Mouse (Mus musculus) testis, adult 2 months (tissue): ENCODE data around the gene Tmc6. TPM values are rescaled to one million over a fixed set of nuclear protein-coding genes. Genes with fewer than 3 reads are reported as not detected.

Experiments
- H3K27ac ChIP-seq: fragments of 200-500 bp; 2 replicates; pipeline ENCODE4 v1.5.1; 2012; ENCODE audit warnings: low read depth, low read length; ENCODE audit not compliant: control insufficient read depth, insufficient read depth
- H3K27me3 ChIP-seq: fragments of 200-500 bp; 2 replicates; pipeline ENCODE4 v1.6.1; 2012; ENCODE audit warnings: mild to moderate bottlenecking, low read length, moderate library complexity; ENCODE audit not compliant: control insufficient read depth, insufficient read depth
- H3K36me3 ChIP-seq: fragments of 200-500 bp; 2 replicates; pipeline ENCODE4 v1.6.1; 2012; ENCODE audit warnings: mild to moderate bottlenecking, low read length; ENCODE audit not compliant: control insufficient read depth, insufficient read depth
- H3K4me1 ChIP-seq: fragments of 200-500 bp; 2 replicates; pipeline ENCODE4 v1.6.1; 2012; ENCODE audit warnings: low read length; ENCODE audit not compliant: control insufficient read depth, insufficient read depth
- H3K4me3 ChIP-seq: fragments of 200-500 bp; 2 replicates; pipeline ENCODE4 v1.5.1; 2012; ENCODE audit warnings: low read depth, mild to moderate bottlenecking, low read length, moderate library complexity, mixed read lengths; ENCODE audit not compliant: control insufficient read depth
- CTCF ChIP-seq: fragments of 200-500 bp; IDR thresholded peaks from 2 replicates; pipeline ENCODE4 v1.5.1; 2012; ENCODE audit warnings: low read depth, mild to moderate bottlenecking, inconsistent platforms, low read length, moderate library complexity; ENCODE audit not compliant: control insufficient read depth, insufficient read depth, insufficient replicate concordance
- POLR2A ChIP-seq: fragments of 200-500 bp; IDR thresholded peaks from 2 replicates; pipeline ENCODE4 v1.6.1; 2012; ENCODE audit warnings: low read depth, mild to moderate bottlenecking, inconsistent platforms, low read length, moderate library complexity; ENCODE audit not compliant: control insufficient read depth
- polyA plus RNA-seq: library from polyadenylated mRNA; depleted of rRNA; stranded (reverse); fragments of >200 nt; gene quantifications from 2 replicates; pipeline ENCODE4 v1.2.3, GENCODE M21; 2012

The Tmc6 gene
- polyA plus RNA-seq, 1 experiment, result 9.7 TPM

DNA sequence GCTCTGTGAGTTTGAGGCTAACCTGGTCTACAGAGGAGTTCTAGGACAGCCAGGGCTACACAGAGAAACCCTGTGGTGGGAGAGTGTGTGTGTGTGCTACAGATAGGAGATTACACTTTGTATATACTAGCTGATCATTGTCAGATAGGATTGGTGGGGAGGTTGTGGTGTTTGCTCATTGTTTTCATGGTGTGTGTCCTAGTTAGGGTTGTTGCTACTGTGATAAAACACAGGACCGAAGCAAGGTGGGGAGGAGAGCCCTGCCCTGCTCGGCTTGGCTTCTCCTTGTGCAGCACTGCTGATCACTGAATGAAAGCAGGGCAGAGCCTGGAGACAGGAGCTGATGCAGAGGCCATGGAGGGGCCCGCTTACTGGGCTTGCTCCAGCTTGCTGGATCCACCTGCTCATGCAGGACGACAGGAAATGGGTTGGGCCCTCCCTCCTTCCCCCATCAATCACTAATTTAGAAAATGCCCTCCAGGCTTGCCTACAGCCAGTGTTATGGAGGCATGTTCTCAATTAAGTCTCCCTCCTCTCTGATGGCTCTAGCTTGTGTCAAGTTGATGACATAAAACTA lies 38.5 kb downstream of the Tmc6 start:
- TF ChIP-seq POLR2A (no peak), CTCF (no peak)
- H3K27me3 ChIP-seq, result no peaks in the 10 kb centered on the region
- peaks cover 4% of the 10 kb centered on the region for H3K36me3 ChIP-seq
- no peak overlapping the region for H3K4me3 ChIP-seq
- H3K4me1 ChIP-seq, result no peaks in the 10 kb centered on the region
- no peak overlapping the region for H3K27ac ChIP-seq

- H3K27me3 ChIP-seq, result no peaks in the 10 kb centered on the region
- H3K4me3 ChIP-seq, result no peak overlapping the region
- no peak overlapping the region for H3K27ac ChIP-seq
- peaks cover 5% of the 10 kb centered on the region for H3K36me3 ChIP-seq
- no peaks in the 10 kb centered on the region for H3K4me1 ChIP-seq
- TF ChIP-seq CTCF (no peak), POLR2A (no peak)
These were observed 39.3 kb downstream of the Tmc6 start for GRCm38 (mm10) chr11:117742715-117743114.

GRCm38 (mm10) chr11:117742243-117742642 lies 39.8 kb downstream of the Tmc6 start:
- Histone ChIP-seq H3K36me3 (peaks cover 5% of the 10 kb centered on the region), H3K4me3 (no peak overlapping the region), H3K4me1 (no peaks in the 10 kb centered on the region), H3K27me3 (no peaks in the 10 kb centered on the region), H3K27ac (no peak overlapping the region)
- TF ChIP-seq CTCF, result no peak
- TF ChIP-seq POLR2A, result no peak

DNA sequence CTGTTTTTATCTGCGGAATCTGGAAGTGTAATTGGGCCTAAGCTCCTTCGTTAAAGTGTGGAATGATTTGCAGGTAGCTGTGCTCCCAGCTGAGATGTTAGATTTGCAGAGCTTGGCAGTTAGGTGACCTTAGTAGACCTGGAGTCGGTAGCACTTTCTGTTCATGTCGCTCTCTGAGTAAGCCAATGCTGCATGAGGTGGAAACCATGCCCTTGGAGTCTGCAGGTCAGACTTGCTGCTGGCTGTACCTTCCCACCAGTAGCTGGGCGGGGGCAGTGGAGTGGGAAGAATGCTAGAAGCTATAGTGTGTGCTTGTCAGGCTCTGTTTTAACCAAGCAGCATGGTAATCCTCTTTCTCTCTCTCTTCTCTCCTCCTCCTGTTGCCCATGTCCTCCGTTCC lies 40.9 kb downstream of the Tmc6 start:
- H3K27me3 ChIP-seq, result no peaks in the 10 kb centered on the region
- H3K36me3 ChIP-seq, result peaks cover 3% of the 10 kb centered on the region

GRCm38 (mm10) chr11:117738123-117738522 lies 43.9 kb downstream of the Tmc6 start:
- no peaks in the 10 kb centered on the region for H3K4me1 ChIP-seq
- peaks cover 4% of the 10 kb centered on the region for H3K36me3 ChIP-seq
- no peak overlapping the region for H3K4me3 ChIP-seq
- TF ChIP-seq POLR2A (no peak), CTCF (no peak)
- H3K27ac ChIP-seq, result no peak overlapping the region
- H3K27me3 ChIP-seq, result no peaks in the 10 kb centered on the region

More for the DNA sequence above, 40.9 kb downstream of the Tmc6 start:
- no peak overlapping the region for H3K4me3 ChIP-seq
- no peak overlapping the region for H3K27ac ChIP-seq
- TF ChIP-seq POLR2A, result no peak
- TF ChIP-seq CTCF, result no peak
- H3K4me1 ChIP-seq, result no peaks in the 10 kb centered on the region

DNA sequence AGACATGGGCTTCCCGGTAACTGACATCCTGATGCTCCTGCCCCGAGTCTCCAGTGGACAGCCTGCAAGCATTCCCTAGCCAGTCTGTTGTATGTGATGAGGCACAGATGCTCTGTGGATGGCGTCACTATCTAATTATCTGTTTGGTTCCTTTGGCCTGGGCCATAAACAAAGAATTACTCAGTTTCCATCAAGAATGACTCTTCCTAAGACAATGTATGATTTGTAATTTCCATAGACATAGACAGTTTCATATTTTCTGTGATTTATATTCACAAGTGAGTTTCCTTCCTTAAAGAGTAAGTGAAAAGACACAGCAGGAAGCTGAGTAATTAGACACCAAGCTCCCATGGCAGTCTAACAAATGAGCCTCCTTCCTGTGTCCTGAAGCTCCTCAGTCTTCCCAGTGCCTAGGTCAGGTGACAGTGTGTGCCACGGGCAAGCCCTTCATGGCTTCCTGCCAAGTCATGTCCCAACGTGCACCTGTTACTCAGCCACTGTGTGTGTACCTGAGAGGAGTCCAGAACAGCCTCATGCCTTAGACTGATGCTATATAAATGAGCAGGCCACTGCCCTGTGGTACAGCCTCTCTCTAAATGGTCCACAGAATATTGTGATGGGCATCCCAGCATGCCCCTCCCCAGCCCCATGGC lies 45.8 kb downstream of the Tmc6 start:
- Histone ChIP-seq H3K27ac (no peak overlapping the region), H3K27me3 (no peaks in the 10 kb centered on the region), H3K4me3 (no peak overlapping the region), H3K36me3 (peaks cover 4% of the 10 kb centered on the region), H3K4me1 (no peaks in the 10 kb centered on the region)
- TF ChIP-seq CTCF (no peak), POLR2A (no peak)

GRCm38 (mm10) chr11:117731470-117731869 lies 50.5 kb downstream of the Tmc6 start:
- TF ChIP-seq CTCF (no peak), POLR2A (no peak)
- no peak overlapping the region for H3K27ac ChIP-seq
- H3K4me3 ChIP-seq, result no peak overlapping the region
- H3K4me1 ChIP-seq, result no peaks in the 10 kb centered on the region
- H3K36me3 ChIP-seq, result peaks cover 2% of the 10 kb centered on the region
- H3K27me3 ChIP-seq, result no peaks in the 10 kb centered on the region

DNA sequence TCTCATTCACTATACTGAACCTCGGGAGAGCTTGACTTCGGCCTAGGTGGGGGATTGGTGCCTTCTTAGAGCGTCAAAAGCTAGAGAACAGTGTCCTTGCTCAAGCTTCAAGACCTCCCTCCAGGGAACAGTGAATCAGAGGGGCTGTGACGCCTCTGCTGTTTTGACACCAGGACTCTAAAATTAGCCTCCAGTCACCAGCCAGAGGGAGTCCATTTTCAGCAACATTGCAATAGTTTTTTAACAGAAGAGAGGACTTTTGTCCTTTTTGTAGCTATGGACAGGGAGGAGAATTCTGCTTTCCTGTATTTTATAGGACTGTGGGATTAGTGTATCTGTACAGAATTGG lies 51.5 kb downstream of the Tmc6 start:
- H3K36me3 ChIP-seq, result no peaks in the 10 kb centered on the region
- no peaks in the 10 kb centered on the region for H3K4me1 ChIP-seq
- H3K27me3 ChIP-seq, result no peaks in the 10 kb centered on the region
- no peak overlapping the region for H3K4me3 ChIP-seq
- TF ChIP-seq CTCF, result no peak
- TF ChIP-seq POLR2A, result no peak
- H3K27ac ChIP-seq, result no peak overlapping the region
